11 mouse cellular contexts compared by ENCODE assay signal in the genomic region with DNA sequence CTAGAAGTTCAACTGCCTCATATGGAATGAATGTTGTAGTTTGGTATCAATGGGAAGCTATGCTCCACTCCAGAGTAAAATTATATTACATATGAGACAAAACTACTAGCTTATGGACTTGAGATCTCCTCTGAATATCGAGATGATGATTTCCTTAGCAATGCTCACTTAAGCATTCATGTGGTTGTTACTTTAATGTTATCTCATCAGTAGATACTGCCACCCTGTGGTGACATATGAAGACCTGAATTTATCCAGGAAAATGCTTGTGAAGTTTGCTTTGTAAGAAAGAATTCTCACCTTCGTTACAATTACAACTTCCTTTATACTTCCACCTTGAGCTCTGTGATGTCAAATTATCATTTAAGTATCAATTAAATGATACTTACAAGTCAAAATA.
DNase-seq lines count a peak whose midpoint lies in the region; ATAC-seq and TF ChIP-seq lines count a peak whose summit lies in the region.
"Had no signal": no experiment of that assay in that cellular context is flagged by ENCODE, and none has a peak within 500 bp of the region (broad histone marks: within the 10 kb centered on the region; RNA-seq: fewer than 3 reads in every experiment).

No protein-coding gene starts in this region.

- H3K4me3 ChIP-seq in gastrocnemius, adult 2 months = no peak overlapping the region
- H3K4me3 ChIP-seq in midbrain, embryonic 11.5 days (ENCODE audit: low read depth, low read length) = no peak overlapping the region
- H3K4me3 ChIP-seq in midbrain, embryonic 10.5 days = no peak overlapping the region
- no peak overlapping the region for H3K4me3 ChIP-seq in embryonic facial prominence, embryonic 14.5 days (ENCODE audit: low read depth, low read length)
- H3K4me3 ChIP-seq: myocyte had no signal

- no peaks in the 10 kb centered on the region for H3K27me3 ChIP-seq in midbrain, embryonic 11.5 days (ENCODE audit: control insufficient read depth, insufficient read depth, low read length)
- peaks cover 10% of the 10 kb centered on the region; the same call in 1 of the 2 replicates for H3K27me3 ChIP-seq in midbrain, embryonic 10.5 days (ENCODE audit: low read depth, poor library complexity, severe bottlenecking)
- no peaks in the 10 kb centered on the region for H3K27me3 ChIP-seq in embryonic facial prominence, embryonic 14.5 days (replicated peaks; ENCODE audit: control insufficient read depth, insufficient read depth, low read length)
- H3K27me3 ChIP-seq: Patski had no signal

- no peaks in the 10 kb centered on the region for H3K4me1 ChIP-seq in midbrain, embryonic 11.5 days (ENCODE audit: control insufficient read depth, insufficient read depth, low read length)
- no peaks in the 10 kb centered on the region for H3K4me1 ChIP-seq in midbrain, embryonic 10.5 days
- no peaks in the 10 kb centered on the region; the same call in 1 of the 2 replicates for H3K4me1 ChIP-seq in embryonic facial prominence, embryonic 14.5 days (ENCODE audit: control insufficient read depth, insufficient read depth, low read length)

- peak; percentile 50 for TF ChIP-seq CTCF in gastrocnemius, adult 2 months (IDR thresholded peaks at IDR 0.05)

- no peak overlapping the region for H3K9ac ChIP-seq in midbrain, embryonic 11.5 days (ENCODE audit: low read length)
- no peak overlapping the region for H3K9ac ChIP-seq in embryonic facial prominence, embryonic 14.5 days (ENCODE audit: low read depth, low read length)

- no peaks in the 10 kb centered on the region for H3K9me3 ChIP-seq in midbrain, embryonic 11.5 days (ENCODE audit: control insufficient read depth, low read length)
- no peaks in the 10 kb centered on the region for H3K9me3 ChIP-seq in midbrain, embryonic 10.5 days (replicated peaks)
- H3K9me3 ChIP-seq in embryonic facial prominence, embryonic 14.5 days (ENCODE audit: control insufficient read depth, low read length) = no peaks in the 10 kb centered on the region

- no peak overlapping the region for H3K27ac ChIP-seq in gastrocnemius, adult 2 months
- no peak overlapping the region for H3K27ac ChIP-seq in midbrain, embryonic 11.5 days (ENCODE audit: low read depth, low read length)
- no peak overlapping the region for H3K27ac ChIP-seq in midbrain, embryonic 10.5 days (replicated peaks)
- H3K27ac ChIP-seq in embryonic facial prominence, embryonic 14.5 days (replicated peaks; ENCODE audit: low read depth, low read length) = no peak overlapping the region

- ATAC-seq in midbrain, embryonic 11.5 days (ENCODE audit: low FRiP score) = peak; percentile 33; the same call in 1 of the 2 replicates
- ATAC-seq in embryonic facial prominence, embryonic 14.5 days (ENCODE audit: low read depth) = no peak
- ATAC-seq: Patski had no signal

- 30% methylated on average over 2 of the region's 2 CpGs for WGBS in midbrain, embryonic 11.5 days
- WGBS in midbrain, embryonic 10.5 days = 49% methylated on average over 2 of the region's 2 CpGs
- WGBS in embryonic facial prominence, embryonic 14.5 days = 14% methylated on average over 2 of the region's 2 CpGs

- H3K4me2 ChIP-seq in midbrain, embryonic 11.5 days = no peak overlapping the region
- no peak overlapping the region for H3K4me2 ChIP-seq in embryonic facial prominence, embryonic 14.5 days (ENCODE audit: low read depth, low read length)

- DNase-seq in gastrocnemius, adult 2 months = no peak
- no peak for DNase-seq in gastrocnemius, adult 8-10 months (ENCODE audit: low spot score in 2 of 2)
- peak; percentile 84 for DNase-seq in midbrain, embryonic 11.5 days (ENCODE audit: low spot score, missing footprints)
- no peak for DNase-seq in midbrain, embryonic 10.5 days (ENCODE audit: low spot score)
- DNase-seq in embryonic facial prominence, embryonic 14.5 days (ENCODE audit: low spot score) = peak; percentile 82
- peak; percentile 30 for DNase-seq in retina, postnatal 7 days (ENCODE audit: low read depth, low spot score)
- DNase-seq in testis, postnatal 14 days (ENCODE audit: low spot score) = no peak
- no peak for DNase-seq in gastrocnemius, postnatal 4 days (ENCODE audit: low spot score in 2 of 2)
- DNase-seq: thymus, postnatal 4 days had no signal

- H3K36me3 ChIP-seq in midbrain, embryonic 11.5 days (ENCODE audit: control insufficient read depth, insufficient read depth, low read length) = no peaks in the 10 kb centered on the region
- H3K36me3 ChIP-seq in midbrain, embryonic 10.5 days = no peaks in the 10 kb centered on the region
- no peaks in the 10 kb centered on the region for H3K36me3 ChIP-seq in embryonic facial prominence, embryonic 14.5 days (ENCODE audit: control insufficient read depth, insufficient read depth, low read length)

- intact Hi-C loops in gastrocnemius, adult 2 months (cut with DNase I) = no loop called here

Comparison
In these comparisons a context has a peak if more than half of its experiments do, and no peak if none do; other contexts are left out.
1. DNase-seq: peak in midbrain, embryonic 11.5 days (single experiment), embryonic facial prominence, embryonic 14.5 days (single experiment) and retina, postnatal 7 days (single experiment); none in gastrocnemius, adult 2 months (single experiment), gastrocnemius, adult 8-10 months (0 of 2), midbrain, embryonic 10.5 days (single experiment), testis, postnatal 14 days (single experiment) and gastrocnemius, postnatal 4 days (0 of 2).